Mouse (Mus musculus) bone marrow macrophage, adult 2 months (primary cell): ENCODE measurements around the gene Atp8a1.

Experiments used
- CTCF ChIP-seq: IDR thresholded peaks from 2 replicates; pipeline ENCODE4 v1.5.1; 2012; ENCODE audit warnings: low read depth, mild to moderate bottlenecking, low read length, moderate library complexity
- POLR2A ChIP-seq: IDR thresholded peaks from 2 replicates; pipeline ENCODE4 v1.6.1; 2012; ENCODE audit warnings: mild to moderate bottlenecking, low read depth, low read length, borderline replicate concordance

- no peak for TF ChIP-seq CTCF
- no peak for TF ChIP-seq POLR2A
Observed at GRCm38 (mm10) chr5:67821987-67822401, 25.2 kb downstream of the Atp8a1 start.
